Mouse (Mus musculus) limb, embryonic 15.5 days (tissue): ENCODE results near the gene Gm14401. TPM values are rescaled to one million over a fixed set of nuclear protein-coding genes. Genes with fewer than 3 reads are reported as not detected.
"Not testable (repeated sequence)": the region's sequence is repeated elsewhere in the genome, so short reads cannot be mapped to it uniquely, and the experiment has no call there.

Experiments
- ATAC-seq: fragments of 200-750 bp; cut with Nextera tagmentation; 2 replicates; pipeline ENCODE4 v1.8.0; 2017; ENCODE audit warnings: low read depth, moderate TSS enrichment; ENCODE audit not compliant: insufficient number of reproducible peaks, low FRiP score, low TSS enrichment
- H3K27ac ChIP-seq: fragments of 300-500 bp; sonication (generic); 2 replicates; pipeline ENCODE4 v1.5.1; 2015; ENCODE audit warnings: moderate library complexity, mild to moderate bottlenecking, inconsistent platforms
- H3K27me3 ChIP-seq: fragments of 300-500 bp; sonication (generic); 2 replicates; pipeline ENCODE4 v1.6.1; 2015; ENCODE audit warnings: inconsistent platforms
- H3K36me3 ChIP-seq: fragments of 300-500 bp; sonication (generic); 2 replicates; pipeline ENCODE4 v1.6.1; 2015; ENCODE audit warnings: inconsistent platforms
- H3K4me1 ChIP-seq: fragments of 300-500 bp; sonication (generic); 2 replicates; pipeline ENCODE4 v1.6.1; 2015; ENCODE audit warnings: inconsistent platforms
- H3K4me2 ChIP-seq: fragments of 300-500 bp; sonication (generic); 2 replicates; pipeline ENCODE4 v1.6.1; 2015; ENCODE audit warnings: mild to moderate bottlenecking, inconsistent platforms
- H3K4me3 ChIP-seq: fragments of 300-500 bp; sonication (generic); 2 replicates; pipeline ENCODE4 v1.5.1; 2015; ENCODE audit warnings: mild to moderate bottlenecking, inconsistent platforms
- H3K9ac ChIP-seq: fragments of 300-500 bp; sonication (generic); 2 replicates; pipeline ENCODE4 v1.6.1; 2015; ENCODE audit warnings: inconsistent platforms
- H3K9me3 ChIP-seq: fragments of 300-500 bp; sonication (generic); 2 replicates; pipeline ENCODE4 v1.6.1; 2016; ENCODE audit warnings: inconsistent platforms
- WGBS: fragments of 180-500 bp; shearing (Covaris S2); methylation state at CpG from one replicate; pipeline ENCODE4 v1.1.7; 2015; 5-methylcytosine and 5-hydroxymethylcytosine counted together
- polyA plus RNA-seq: library from polyadenylated mRNA; unstranded; fragments of >200 nt; fragmentation: Nextera tagmentation; extraction: Ambion mirVana; gene quantifications from 2 replicates; pipeline ENCODE4 v1.2.1, GENCODE M21; 2015

Gm14401 gene
- not detected in 2 replicates for polyA plus RNA-seq

- H3K27me3 ChIP-seq, H3K4me2 ChIP-seq, H3K27ac ChIP-seq, H3K36me3 ChIP-seq, H3K4me1 ChIP-seq, H3K9ac ChIP-seq, H3K4me3 ChIP-seq, ATAC-seq, H3K9me3 ChIP-seq: not testable (repeated sequence)
- WGBS, result 66% methylated on average over 7 of the region's 7 CpGs
Observed at GRCm38 (mm10) chr2:177073432-177074423, at the start of gene Gm14401. Gene Gm14401 (plus strand): TSS chr2:177074320.

DNA sequence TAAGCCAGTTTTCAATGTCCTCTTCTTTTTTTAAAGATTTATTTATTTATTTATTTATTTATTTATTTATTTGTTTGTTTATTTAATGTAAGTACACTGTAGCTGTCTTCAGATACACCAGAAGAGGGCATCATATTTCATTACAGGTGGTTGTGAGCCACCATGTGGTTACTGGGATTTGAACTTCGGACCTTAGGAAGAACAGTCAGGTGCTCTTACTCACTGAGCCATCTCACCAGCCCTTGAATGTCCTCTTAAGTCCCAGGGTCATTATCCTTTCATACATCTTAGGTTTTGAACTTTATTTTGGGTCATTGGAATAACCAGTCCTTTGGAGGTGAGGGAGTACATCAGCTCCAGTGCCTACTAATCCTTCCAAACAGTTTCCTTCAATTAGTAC lies 1.3 kb upstream of the Gm14401 start:
- H3K9me3 ChIP-seq, H3K36me3 ChIP-seq, H3K4me2 ChIP-seq, H3K9ac ChIP-seq, ATAC-seq, H3K4me3 ChIP-seq, H3K27ac ChIP-seq, H3K27me3 ChIP-seq, H3K4me1 ChIP-seq: not testable (repeated sequence)
- WGBS, result 77% methylated on average over 1 of the region's 1 CpGs

DNA sequence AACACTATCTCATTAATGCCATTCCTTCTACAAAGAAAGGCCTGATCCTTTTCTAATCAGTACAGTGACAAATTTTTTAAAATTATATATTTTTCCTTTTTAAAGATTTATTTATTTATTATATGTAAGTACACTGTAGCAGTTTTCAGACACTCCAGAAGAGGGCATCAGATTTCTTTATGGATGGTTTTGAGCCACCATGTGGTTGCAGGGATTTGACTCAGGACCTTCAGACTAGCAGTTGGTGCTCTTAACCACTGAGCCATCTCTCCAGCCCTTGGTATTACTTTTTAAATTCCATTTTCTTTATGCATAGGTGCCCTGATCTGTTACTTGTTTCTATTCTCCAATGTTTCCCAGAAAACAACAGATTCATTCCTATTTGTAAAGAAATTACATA lies 895 bp downstream of the Gm14401 start:
- H3K4me3 ChIP-seq, H3K27ac ChIP-seq, ATAC-seq: not testable (repeated sequence)

DNA sequence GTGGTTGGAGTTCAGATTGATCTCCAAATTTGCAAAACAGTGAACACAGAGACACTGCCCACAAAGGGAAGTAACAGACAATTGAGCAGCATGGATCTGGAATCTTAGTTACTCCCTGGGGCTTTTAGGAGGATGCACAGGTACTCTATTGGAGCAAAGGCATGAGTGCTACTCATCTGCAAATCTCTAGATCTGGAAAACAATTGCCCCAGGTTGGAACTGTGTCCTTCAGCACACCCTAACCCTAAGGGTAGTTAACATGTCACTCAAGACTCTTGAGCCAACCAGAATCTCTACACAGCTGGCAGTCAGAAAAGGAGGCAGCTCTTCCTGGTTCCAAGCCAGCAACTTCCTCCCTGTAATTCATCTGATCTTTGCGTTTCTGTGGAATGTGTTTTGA lies 5.7 kb downstream of the Gm14401 start:
- H3K27ac ChIP-seq, H3K4me2 ChIP-seq, H3K36me3 ChIP-seq, H3K4me1 ChIP-seq, ATAC-seq, H3K27me3 ChIP-seq, H3K9me3 ChIP-seq, H3K9ac ChIP-seq, H3K4me3 ChIP-seq: not testable (repeated sequence)
- 59% methylated on average over 1 of the region's 1 CpGs for WGBS

More for the DNA sequence above, 895 bp downstream of the Gm14401 start:
- H3K9ac ChIP-seq, H3K4me1 ChIP-seq, H3K9me3 ChIP-seq, H3K27me3 ChIP-seq, H3K36me3 ChIP-seq, H3K4me2 ChIP-seq: not testable (repeated sequence)

- H3K27me3 ChIP-seq, H3K9me3 ChIP-seq, H3K36me3 ChIP-seq, H3K4me1 ChIP-seq, H3K9ac ChIP-seq, H3K27ac ChIP-seq, H3K4me2 ChIP-seq, ATAC-seq, H3K4me3 ChIP-seq: not testable (repeated sequence)
- 82% methylated on average over 5 of the region's 5 CpGs for WGBS
Observed at GRCm38 (mm10) chr2:177109086-177109485, 35.0 kb downstream of the Gm14401 start.

GRCm38 (mm10) chr2:177129097-177129496 lies 55.0 kb downstream of the Gm14401 start:
- WGBS, result 56% methylated on average over 1 of the region's 1 CpGs
- H3K4me2 ChIP-seq, H3K9ac ChIP-seq, ATAC-seq, H3K27me3 ChIP-seq, H3K36me3 ChIP-seq, H3K4me1 ChIP-seq, H3K9me3 ChIP-seq, H3K27ac ChIP-seq, H3K4me3 ChIP-seq: not testable (repeated sequence)

Other genes with a start within 250 kb of the Gm14401 start
- gene Gm14408, start 243.2 kb upstream of the Gm14401 start, polyA plus RNA-seq, result not detected in 2 replicates
- 10.0 and 11.2 TPM in 2 replicates for gene Gm14296, start 146.5 kb upstream of the Gm14401 start, polyA plus RNA-seq
- gene Gm14419, start 73.4 kb upstream of the Gm14401 start, polyA plus RNA-seq, result 7.4 and 9.0 TPM in 2 replicates
- 24.4 and 25.4 TPM in 2 replicates for gene Gm14410, start 132.1 kb downstream of the Gm14401 start, polyA plus RNA-seq
- gene Gm14409, start 192.7 kb downstream of the Gm14401 start, polyA plus RNA-seq, result not detected in 2 replicates
- 0.09 and 0.25 TPM in 2 replicates for gene Gm14412, start 250.0 kb downstream of the Gm14401 start, polyA plus RNA-seq